Comparison of ENCODE assay signal across 8 mouse cellular contexts in genomic region chr5:99976334-99976955, GRCm38 (mm10). TPM values are rescaled to one million over a fixed set of nuclear protein-coding genes. Genes with fewer than 3 reads are reported as not detected.
DNase-seq lines count a peak whose midpoint lies in the region; ATAC-seq and TF ChIP-seq lines count a peak whose summit lies in the region.

No protein-coding gene starts in this region.

- H3K9ac ChIP-seq in lung, embryonic 14.5 days, result peak overlapping the region; percentile 99
- 0 out of 2 replicates have a peak overlapping the region, but pooled peaks have one; percentile 96 for H3K9ac ChIP-seq in hindbrain, embryonic 16.5 days (ENCODE audit: low read depth, low read length)

- intact Hi-C loops in gastrocnemius, postnatal 36 days (cut with DNase I), result loop anchor here (10.0 kb wide), 1 partner anchor 448 kb away; no protein-coding TSS in a partner anchor

- H3K9me3 ChIP-seq in lung, embryonic 14.5 days (ENCODE audit: low read depth, low read length), result no peaks in the 10 kb centered on the region
- no peaks in the 10 kb centered on the region for H3K9me3 ChIP-seq in hindbrain, embryonic 16.5 days (ENCODE audit: control insufficient read depth, low read length)

- peak overlapping the region; percentile 86 for H3K4me2 ChIP-seq in lung, embryonic 14.5 days
- H3K4me2 ChIP-seq in hindbrain, embryonic 16.5 days (ENCODE audit: low read length), result peak overlapping the region; percentile 91
- peak overlapping the region; percentile 89 for H3K4me2 ChIP-seq in myocyte (ENCODE audit: low read depth)

- TF ChIP-seq CTCF in lung, embryonic 14.5 days (IDR thresholded peaks at IDR 0.05; ENCODE audit: low read depth), result no peak

- H3K79me2 ChIP-seq in myocyte (ENCODE audit: control insufficient read depth, insufficient read depth), result peaks cover 64% of the 10 kb centered on the region

- ATAC-seq in lung, embryonic 14.5 days (ENCODE audit: insufficient read depth), result no peak
- ATAC-seq in hindbrain, embryonic 16.5 days, result no peak

- DNase-seq in lung, embryonic 14.5 days, result peak; percentile 63
- no peak for DNase-seq in lung, postnatal 36 days
- peak; percentile 48 for DNase-seq in c-Kit-positive CD71-positive TER-119-positive erythroid progenitor cells, embryonic 14.5 days (ENCODE audit: low spot score)
- DNase-seq in frontal cortex, postnatal 10 days (ENCODE audit: low spot score in 2 of 2), result no peak
- no peak for DNase-seq in gastrocnemius, postnatal 25 days
- DNase-seq in gastrocnemius, postnatal 36 days, result no peak

- peaks cover 17% of the 10 kb centered on the region for H3K4me1 ChIP-seq in lung, embryonic 14.5 days (ENCODE audit: insufficient read depth)
- peaks cover 22% of the 10 kb centered on the region for H3K4me1 ChIP-seq in hindbrain, embryonic 16.5 days (ENCODE audit: control insufficient read depth, insufficient read depth, low read depth, low read length)

- 2% methylated on average over 8 of the region's 8 CpGs for WGBS in lung, embryonic 14.5 days
- 9% methylated on average over 8 of the region's 8 CpGs for WGBS in hindbrain, embryonic 16.5 days

- no peak for TF ChIP-seq POLR2A in myocyte (IDR thresholded peaks at IDR 0.05; ENCODE audit: insufficient read length, low read depth)

- H3K27ac ChIP-seq in lung, embryonic 14.5 days (ENCODE audit: low read depth), result no peak overlapping the region
- H3K27ac ChIP-seq in hindbrain, embryonic 16.5 days (ENCODE audit: low read depth, low read length), result no peak overlapping the region

- H3K27me3 ChIP-seq in lung, embryonic 14.5 days (ENCODE audit: insufficient read depth, low read length), result no peaks in the 10 kb centered on the region
- no peaks in the 10 kb centered on the region for H3K27me3 ChIP-seq in hindbrain, embryonic 16.5 days (replicated peaks; ENCODE audit: control insufficient read depth, insufficient read depth, low read length)
- H3K27me3 ChIP-seq in myocyte (ENCODE audit: control insufficient read depth, insufficient read depth, insufficient read length), result no peaks in the 10 kb centered on the region

- peak overlapping the region; percentile 97 for H3K4me3 ChIP-seq in lung, embryonic 14.5 days (ENCODE audit: low read depth, low read length)
- peak overlapping the region; percentile 76 for H3K4me3 ChIP-seq in hindbrain, embryonic 16.5 days (ENCODE audit: low read length)
- H3K4me3 ChIP-seq in myocyte, result peak overlapping the region; percentile 87

- H3ac ChIP-seq in myocyte (ENCODE audit: control insufficient read depth, insufficient read length), result no peak overlapping the region

- peaks cover 26% of the 10 kb centered on the region for H3K36me3 ChIP-seq in lung, embryonic 14.5 days (ENCODE audit: insufficient read depth)
- no peaks in the 10 kb centered on the region for H3K36me3 ChIP-seq in hindbrain, embryonic 16.5 days (ENCODE audit: control insufficient read depth, insufficient read depth, low read length)
- peaks cover 4% of the 10 kb centered on the region for H3K36me3 ChIP-seq in myocyte (ENCODE audit: control insufficient read depth, insufficient read depth)

TF ChIP-seq in myocyte, 11 proteins besides CTCF, POLR2A, EP300 and RAD21:
- TF ChIP-seq TCF12 (IDR thresholded peaks at IDR 0.05; ENCODE audit: insufficient read depth, poor library complexity, severe bottlenecking) (no peak), MYOG (IDR thresholded peaks at IDR 0.05; ENCODE audit: control insufficient read depth in 1 of 3, insufficient read depth in 1 of 3, insufficient read length in 2 of 3, low read depth in 2 of 3) (no peak), POLR2AphosphoS2 (IDR thresholded peaks at IDR 0.05; ENCODE audit: insufficient read length, low read depth) (no peak), SRF (IDR thresholded peaks at IDR 0.05; ENCODE audit: control insufficient read depth, insufficient read length, low read depth) (no peak), USF1 (IDR thresholded peaks at IDR 0.05; ENCODE audit: low read depth) (no peak), TCF3 (IDR thresholded peaks at IDR 0.05; ENCODE audit: insufficient read length, low read depth) (no peak), MAX (IDR thresholded peaks at IDR 0.05; ENCODE audit: low read depth) (no peak), E2F4 (IDR thresholded peaks at IDR 0.05; ENCODE audit: insufficient read depth) (no peak), CEBPB (IDR thresholded peaks at IDR 0.05; ENCODE audit: insufficient read depth, poor library complexity, severe bottlenecking) (no peak)
TF ChIP-seq in myocyte: peak in this region for 0.

RNA-seq across cellular contexts. Expression of gene Hnrnpd, which starts 2.3 kb away (rescaled TPM):
- 196 TPM in 2 replicates for polyA plus RNA-seq in lung, embryonic 14.5 days (2014; fragmentation: Nextera tagmentation; extraction: Ambion mirVana)
- polyA plus RNA-seq in hindbrain, embryonic 16.5 days (2015; fragmentation: Nextera tagmentation; extraction: Ambion mirVana), result 28.9 and 81.2 TPM in 2 replicates
- polyA plus RNA-seq in myocyte (2012; fragmentation: generic; extraction: Trizol), result 86.4 TPM
- total RNA-seq in gastrocnemius, postnatal 25 days (2021), result 10 to 100 TPM; 52.8 to 61.5 TPM
- total RNA-seq in gastrocnemius, postnatal 36 days (2021), result 10 to 100 TPM; 51.4 to 63.8 TPM

RNA-seq across cellular contexts. Expression of gene 4930524J08Rik, which starts 2.4 kb away (rescaled TPM):
- 2.0 and 3.0 TPM in 2 replicates for polyA plus RNA-seq in lung, embryonic 14.5 days (2014; fragmentation: Nextera tagmentation; extraction: Ambion mirVana)
- 2.7 and 2.8 TPM in 2 replicates for polyA plus RNA-seq in hindbrain, embryonic 16.5 days (2015; fragmentation: Nextera tagmentation; extraction: Ambion mirVana)
- polyA plus RNA-seq in myocyte (2012; fragmentation: generic; extraction: Trizol), result 2.1 TPM
- under 1 TPM in 1 of 2 experiments, not detected in 1; 0.67 TPM for total RNA-seq in gastrocnemius, postnatal 25 days (2021)
- total RNA-seq in gastrocnemius, postnatal 36 days (2021), result under 1 TPM in 1 of 2 experiments, not detected in 1; 0.46 TPM

Comparison
In these comparisons a context has a peak if more than half of its experiments do, and no peak if none do; other contexts are left out.
1. DNase-seq: peak in lung, embryonic 14.5 days (single experiment) and c-Kit-positive CD71-positive TER-119-positive erythroid progenitor cells, embryonic 14.5 days (single experiment); none in lung, postnatal 36 days (single experiment), frontal cortex, postnatal 10 days (0 of 2), gastrocnemius, postnatal 25 days (single experiment) and gastrocnemius, postnatal 36 days (0 of 2).
2. Peak in every context shown above with its lines, with median percentiles within 50 percentile points of each other: H3K4me2 ChIP-seq and H3K4me3 ChIP-seq.